Mouse (Mus musculus): ENCODE results near the gene Trim38. TPM values are rescaled to one million over a fixed set of nuclear protein-coding genes. Genes with fewer than 3 reads are reported as not detected.
"Not testable (repeated sequence)": the region's sequence is repeated elsewhere in the genome, so short reads cannot be mapped to it uniquely, and the experiment has no call there.

Gene Trim38
- total RNA-seq, 1 experiment, result 0.40 TPM

DNA sequence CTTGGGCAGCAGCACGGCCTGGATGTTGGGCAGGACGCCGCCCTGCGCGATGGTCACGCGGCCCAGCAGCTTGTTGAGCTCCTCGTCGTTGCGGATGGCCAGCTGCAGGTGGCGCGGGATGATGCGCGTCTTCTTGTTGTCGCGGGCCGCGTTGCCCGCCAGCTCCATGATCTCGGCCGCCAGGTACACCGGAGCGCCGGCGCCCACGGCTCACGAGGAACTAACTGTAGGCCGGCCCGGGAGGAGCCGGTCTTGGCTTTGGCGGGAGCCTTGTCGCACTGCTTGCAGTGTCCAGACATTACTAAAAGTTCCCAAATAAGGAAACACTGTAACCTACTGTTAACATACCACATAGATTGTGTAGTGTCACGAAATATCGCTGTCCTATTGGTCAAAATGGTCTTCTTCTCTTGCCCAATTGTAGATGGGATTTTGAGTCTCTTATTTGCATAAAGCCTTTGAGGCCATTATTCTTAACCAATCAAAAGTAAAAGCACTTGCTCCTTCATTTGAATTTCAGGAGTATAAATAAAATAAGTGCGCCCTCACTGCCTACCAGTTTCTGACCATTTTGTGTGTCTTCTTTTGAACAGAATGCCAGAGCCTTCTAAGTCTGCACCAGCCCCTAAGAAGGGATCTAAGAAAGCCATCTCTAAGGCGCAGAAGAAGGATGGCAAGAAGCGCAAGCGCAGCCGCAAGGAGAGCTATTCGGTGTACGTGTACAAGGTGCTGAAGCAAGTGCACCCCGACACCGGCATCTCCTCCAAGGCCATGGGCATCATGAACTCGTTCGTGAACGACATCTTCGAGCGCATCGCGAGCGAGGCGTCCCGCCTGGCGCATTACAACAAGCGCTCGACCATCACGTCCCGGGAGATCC lies 23.3 kb upstream of the Trim38 start, which contains the start of gene Hist1h2bb:
Gene Hist1h2bb (plus strand): TSS at position 534 of the 880 bp plus-strand sequence.
- DNase-seq (ENCODE audit: low read depth, low spot score); H3K9me3 ChIP-seq (ENCODE audit: control insufficient read depth, insufficient read depth, low read depth, low read length); H3K36me3 ChIP-seq (ENCODE audit: control insufficient read depth, insufficient read depth, low read length, poor library complexity, severe bottlenecking); H3K4me1 ChIP-seq (ENCODE audit: control insufficient read depth in 2 of 2, insufficient read depth in 2 of 2, low read length in 2 of 2, poor library complexity in 1 of 2): not testable (repeated sequence)
- TF ChIP-seq CHD2 (IDR thresholded peaks at IDR 0.05; ENCODE audit: low read depth, low read length), result peak; percentile 84
- H3K4me3 ChIP-seq (ENCODE audit: insufficient read depth in 1 of 2, low read depth in 1 of 2, low read length in 2 of 2, poor library complexity in 1 of 2, severe bottlenecking in 1 of 2), result peak within 1 kb of the TSS; percentile 68
- in situ Hi-C loops (cut with MboI; ENCODE audit: low sequenced_read_pairs in 2 of 2, unreplicated experiment in 2 of 2), result loop anchor here in 1 of 2 experiments (10.0 kb wide), 2 partner anchors 192 to 1712 kb away; partner anchors contain the start of genes Hist1h1d, Hist1h2ah, Hist1h2bk and Hist1h4f
- peak within 1 kb of the TSS; percentile 96 for H3K27ac ChIP-seq (ENCODE audit: insufficient read depth, low read depth, low read length, poor library complexity, severe bottlenecking)
- H3K9ac ChIP-seq (ENCODE audit: insufficient read depth, low read depth, low read length, poor library complexity, severe bottlenecking), result peak within 1 kb of the TSS; percentile 85

DNA sequence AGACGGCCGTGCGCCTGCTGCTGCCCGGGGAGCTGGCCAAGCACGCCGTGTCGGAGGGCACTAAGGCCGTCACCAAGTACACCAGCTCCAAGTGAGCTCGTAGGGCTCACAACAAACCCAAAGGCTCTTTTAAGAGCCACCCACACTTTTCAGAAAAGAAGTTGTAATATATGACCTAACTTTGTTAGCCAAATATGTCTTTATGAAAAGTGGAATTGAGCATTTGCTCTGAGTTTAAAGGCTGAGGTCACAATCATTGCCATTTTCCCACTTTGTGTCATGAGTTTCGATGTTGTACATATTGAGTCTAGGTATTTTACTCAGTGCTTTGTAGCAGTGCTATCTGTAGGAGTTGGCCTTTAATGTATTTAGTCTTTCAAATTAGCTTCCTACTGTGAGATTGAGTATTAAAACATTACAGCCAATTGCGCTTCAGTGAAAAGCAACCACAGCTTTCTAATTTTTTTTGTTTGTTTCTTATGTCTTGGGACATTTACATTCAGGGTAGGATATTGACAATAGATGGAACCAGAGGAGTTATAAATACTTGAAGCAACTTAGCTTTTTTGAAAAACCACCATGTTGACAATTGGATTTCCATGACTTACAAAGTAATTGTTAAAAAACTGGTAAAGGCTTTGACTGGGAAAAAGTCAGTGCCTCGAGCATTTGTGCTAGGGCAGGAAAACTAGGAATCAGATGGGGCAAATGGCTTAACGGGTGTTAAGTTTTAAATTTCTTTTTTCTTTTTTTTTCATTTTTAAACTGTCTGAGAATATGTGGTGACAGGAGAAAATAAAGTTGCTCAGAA lies 22.4 kb upstream of the Trim38 start:
- Histone ChIP-seq H3K27ac (ENCODE audit: insufficient read depth, low read depth, low read length, poor library complexity, severe bottlenecking) (peak overlapping the region; percentile 96), H3K9ac (ENCODE audit: insufficient read depth, low read depth, low read length, poor library complexity, severe bottlenecking) (peak overlapping the region; percentile 85), H3K4me3 (ENCODE audit: insufficient read depth in 1 of 2, low read depth in 1 of 2, low read length in 2 of 2, poor library complexity in 1 of 2, severe bottlenecking in 1 of 2) (peak overlapping the region; percentile 3 to 53), H3K4me1 (ENCODE audit: control insufficient read depth in 2 of 2, insufficient read depth in 2 of 2, low read length in 2 of 2, poor library complexity in 1 of 2) (peaks cover 0 to 2% of the 10 kb centered on the region in 2 experiments; a peak in 2 of 4 replicates), H3K36me3 (ENCODE audit: control insufficient read depth, insufficient read depth, low read length, poor library complexity, severe bottlenecking) (no peaks in the 10 kb centered on the region), H3K9me3 (ENCODE audit: control insufficient read depth, insufficient read depth, low read depth, low read length) (no peaks in the 10 kb centered on the region)
- TF ChIP-seq CHD2 (IDR thresholded peaks at IDR 0.05; ENCODE audit: low read depth, low read length), result peak; percentile 47; the same call in 1 of the 2 replicates
- no peak for TF ChIP-seq HCFC1 (IDR thresholded peaks at IDR 0.05; ENCODE audit: borderline replicate concordance, insufficient read depth, low read length)
- in situ Hi-C loops (cut with MboI; ENCODE audit: low sequenced_read_pairs in 2 of 2, unreplicated experiment in 2 of 2), result loop anchor here in 1 of 2 experiments (10.0 kb wide), 2 partner anchors 192 to 1712 kb away; partner anchors contain the start of genes Hist1h1d, Hist1h2ah, Hist1h2bk and Hist1h4f
- DNase-seq (ENCODE audit: low read depth, low spot score), result no peak

DNA sequence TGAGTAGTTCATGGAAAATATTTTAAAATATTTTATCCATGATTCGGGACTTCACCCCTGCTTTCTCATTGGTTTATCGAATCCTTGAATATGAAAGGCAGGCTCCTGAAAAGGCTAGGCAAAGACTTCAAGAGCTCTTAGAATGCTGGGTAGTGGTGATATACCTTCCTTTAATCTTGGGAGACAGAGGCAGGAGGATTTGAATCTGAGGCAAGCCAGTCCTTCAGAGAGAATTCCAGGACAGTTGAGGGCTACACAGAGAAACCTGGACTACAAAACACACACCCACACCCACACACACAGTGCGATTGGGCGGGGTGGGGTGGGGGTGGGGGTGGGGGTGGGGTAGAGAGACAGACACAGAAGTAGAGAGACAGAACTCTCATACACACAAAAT lies 21.8 kb upstream of the Trim38 start:
- no peaks in the 10 kb centered on the region for H3K9me3 ChIP-seq (ENCODE audit: control insufficient read depth, insufficient read depth, low read depth, low read length)
- peak overlapping the region in 1 of 2 experiments; percentile 27; a peak in 1 of 4 replicates for H3K4me3 ChIP-seq (ENCODE audit: insufficient read depth in 1 of 2, low read depth in 1 of 2, low read length in 2 of 2, poor library complexity in 1 of 2, severe bottlenecking in 1 of 2)
- DNase-seq (ENCODE audit: low read depth, low spot score), result no peak
- H3K27ac ChIP-seq (ENCODE audit: insufficient read depth, low read depth, low read length, poor library complexity, severe bottlenecking), result peak overlapping the region; percentile 96; the same call in 1 of the 2 replicates
- peak overlapping the region; percentile 57; the same call in 1 of the 2 replicates for H3K9ac ChIP-seq (ENCODE audit: insufficient read depth, low read depth, low read length, poor library complexity, severe bottlenecking)
- in situ Hi-C loops (cut with MboI; ENCODE audit: low sequenced_read_pairs in 2 of 2, unreplicated experiment in 2 of 2), result loop anchor here in 1 of 2 experiments (10.0 kb wide), 2 partner anchors 193 to 1713 kb away; partner anchors contain the start of genes Hist1h1d, Hist1h2ah, Hist1h2bk and Hist1h4f
- peaks cover 0 to 2% of the 10 kb centered on the region in 2 experiments; a peak in 2 of 4 replicates for H3K4me1 ChIP-seq (ENCODE audit: control insufficient read depth in 2 of 2, insufficient read depth in 2 of 2, low read length in 2 of 2, poor library complexity in 1 of 2)
- no peaks in the 10 kb centered on the region for H3K36me3 ChIP-seq (ENCODE audit: control insufficient read depth, insufficient read depth, low read length, poor library complexity, severe bottlenecking)
- TF ChIP-seq ZNF384 (IDR thresholded peaks at IDR 0.05; ENCODE audit: low read depth, low read length) (no peak), CHD2 (IDR thresholded peaks at IDR 0.05; ENCODE audit: low read depth, low read length) (no peak), ZC3H11A (IDR thresholded peaks at IDR 0.05; ENCODE audit: borderline replicate concordance, low read depth, low read length) (no peak), MAFK (IDR thresholded peaks at IDR 0.05; ENCODE audit: insufficient read depth, low read depth, low read length) (no peak), HCFC1 (IDR thresholded peaks at IDR 0.05; ENCODE audit: borderline replicate concordance, insufficient read depth, low read length) (no peak)

DNA sequence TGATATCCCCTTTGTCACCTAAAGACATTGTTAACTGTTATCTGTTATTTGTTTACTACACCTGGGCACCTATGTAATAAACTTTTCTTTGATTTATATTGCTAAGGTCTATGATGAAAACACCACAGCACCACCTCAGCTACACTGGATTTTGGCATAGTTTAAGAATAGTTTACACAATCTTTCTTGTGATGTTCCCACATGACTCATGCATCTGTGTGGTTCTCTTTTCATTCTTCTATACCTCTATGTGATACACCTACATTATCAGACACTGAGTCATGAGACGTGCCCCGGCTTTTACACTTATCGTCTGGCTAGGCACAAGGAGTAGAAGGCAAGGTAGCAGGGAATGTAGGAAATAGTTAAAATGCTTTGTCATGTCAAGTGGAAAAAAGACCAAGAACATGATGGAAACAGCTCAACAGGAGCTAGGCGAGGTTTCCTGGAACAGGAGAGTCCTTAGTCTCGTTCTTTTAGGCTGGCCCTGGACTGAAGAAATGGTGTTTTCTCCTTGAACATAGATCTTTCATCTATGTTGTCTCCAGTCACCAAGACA lies 20.1 kb upstream of the Trim38 start:
- H3K9ac ChIP-seq (ENCODE audit: insufficient read depth, low read depth, low read length, poor library complexity, severe bottlenecking), result peak overlapping the region; percentile 32; the same call in 1 of the 2 replicates
- H3K9me3 ChIP-seq (ENCODE audit: control insufficient read depth, insufficient read depth, low read depth, low read length), result no peaks in the 10 kb centered on the region
- in situ Hi-C loops (cut with MboI; ENCODE audit: low sequenced_read_pairs in 2 of 2, unreplicated experiment in 2 of 2), result loop anchor here (10.0 to 25.0 kb wide), 3 partner anchors 195 to 1715 kb away; partner anchors contain the start of genes Hist1h2ah (in 2 of the 2), Hist1h2bk (in 2 of the 2), Hist1h1d (in 1 of the 2) and Hist1h2ag (in 1 of the 2)
- no peaks in the 10 kb centered on the region for H3K36me3 ChIP-seq (ENCODE audit: control insufficient read depth, insufficient read depth, low read length, poor library complexity, severe bottlenecking)
- H3K27ac ChIP-seq (ENCODE audit: insufficient read depth, low read depth, low read length, poor library complexity, severe bottlenecking), result no peak overlapping the region; the same call in 1 of the 2 replicates
- no peak for DNase-seq (ENCODE audit: low read depth, low spot score)
- H3K4me1 ChIP-seq (ENCODE audit: control insufficient read depth in 2 of 2, insufficient read depth in 2 of 2, low read length in 2 of 2, poor library complexity in 1 of 2), result 0 out of 4 replicates have a peak, but pooled peaks cover 0 to 2% of the 10 kb centered on the region in 2 experiments
- H3K4me3 ChIP-seq (ENCODE audit: insufficient read depth in 1 of 2, low read depth in 1 of 2, low read length in 2 of 2, poor library complexity in 1 of 2, severe bottlenecking in 1 of 2), result no peak overlapping the region
- TF ChIP-seq HCFC1 (IDR thresholded peaks at IDR 0.05; ENCODE audit: borderline replicate concordance, insufficient read depth, low read length) (no peak), MAFK (IDR thresholded peaks at IDR 0.05; ENCODE audit: insufficient read depth, low read depth, low read length) (no peak), ZC3H11A (IDR thresholded peaks at IDR 0.05; ENCODE audit: borderline replicate concordance, low read depth, low read length) (no peak), CHD2 (IDR thresholded peaks at IDR 0.05; ENCODE audit: low read depth, low read length) (no peak), ZNF384 (IDR thresholded peaks at IDR 0.05; ENCODE audit: low read depth, low read length) (no peak)

Data from ES-E14 (cell line).